Mouse (Mus musculus): ENCODE results near the gene Bckdha.

The Bckdha gene

DNA sequence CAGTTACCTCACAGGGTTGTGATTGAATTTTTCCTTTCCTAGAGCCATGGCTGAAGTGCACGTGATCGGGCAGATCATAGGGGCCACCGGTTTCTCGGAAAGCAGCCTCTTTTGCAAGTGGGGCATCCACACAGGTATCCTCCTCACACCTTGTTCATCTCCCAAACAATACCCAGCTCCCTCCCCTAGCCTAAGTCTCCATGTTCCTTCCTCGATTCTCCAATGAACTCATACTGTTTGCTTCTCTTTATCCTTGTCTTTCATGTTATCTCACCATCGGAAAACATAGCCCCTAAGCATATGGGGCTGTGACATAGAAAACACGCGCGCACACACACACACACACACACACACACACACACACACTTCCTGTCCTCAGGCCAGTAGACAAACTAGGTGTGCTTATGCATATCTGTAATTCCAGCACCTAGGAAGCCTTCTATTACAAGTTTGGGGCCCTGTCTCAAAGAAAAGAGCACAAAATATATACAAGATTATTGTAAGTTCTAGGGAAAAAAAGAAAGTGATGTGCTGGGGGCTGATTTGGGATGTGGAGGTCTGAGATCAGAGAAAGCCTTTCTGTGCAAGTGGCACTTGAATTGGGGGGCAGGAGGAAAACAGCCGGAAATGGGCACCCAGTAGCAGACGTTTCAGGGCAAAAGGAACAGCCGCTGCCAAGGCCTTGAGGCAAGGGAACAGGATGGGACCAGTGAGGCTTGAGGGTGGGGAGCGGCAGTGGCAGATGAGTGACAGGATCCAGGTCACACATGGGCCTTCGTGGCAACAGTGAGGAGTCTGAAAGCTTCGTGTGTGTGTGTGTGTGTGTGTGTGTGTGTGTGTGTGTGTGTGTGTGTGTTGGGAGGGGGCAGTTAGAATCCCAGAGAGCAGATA is 22.8 kb upstream of the Bckdha start:
- DNase-seq (ENCODE audit: low spot score): no peak

GRCm38 (mm10) chr7:25680514-25681258 is 21.9 kb upstream of the Bckdha start, which contains the start of gene B9d2:
Gene B9d2 (plus strand): TSS chr7:25680780.
- DNase-seq (ENCODE audit: low spot score): peak; percentile 91

GRCm38 (mm10) chr7:25679971-25680370 is 21.2 kb upstream of the Bckdha start:
- no peak for DNase-seq (ENCODE audit: low spot score)

GRCm38 (mm10) chr7:25677013-25677412 is 18.2 kb upstream of the Bckdha start:
- no peak for DNase-seq (ENCODE audit: low spot score)

DNA sequence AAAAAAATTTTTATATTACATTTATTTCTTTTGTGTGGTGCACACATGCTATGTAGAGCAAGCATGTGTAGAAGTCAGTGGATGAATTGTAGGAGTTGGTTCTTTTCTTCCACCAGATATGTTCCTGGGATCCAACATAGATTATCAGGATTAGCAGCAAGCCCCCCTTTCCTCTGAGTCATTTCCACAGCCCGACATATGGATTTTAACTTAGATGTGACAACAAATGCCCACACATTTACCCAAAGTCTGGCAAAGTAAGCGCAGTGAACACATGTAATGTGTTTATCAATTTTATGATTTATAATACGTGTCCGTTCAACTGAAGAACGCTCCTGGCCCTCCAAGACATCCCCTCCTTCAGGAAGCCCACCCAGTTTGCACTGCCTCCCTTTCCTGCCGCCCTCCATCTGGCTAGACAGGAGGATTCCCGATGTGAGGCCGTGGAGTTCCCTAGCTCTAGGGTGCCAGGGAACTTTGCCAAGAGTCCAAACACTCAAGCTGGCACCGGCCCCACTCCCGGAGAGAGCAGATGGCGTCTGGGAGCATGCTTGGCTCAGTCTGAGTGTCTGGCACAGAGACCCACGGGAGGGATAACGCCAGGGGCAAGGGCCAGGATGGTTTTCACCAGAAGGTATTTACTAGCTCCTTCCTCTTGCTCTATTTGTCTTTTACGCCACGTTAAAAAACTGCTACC is 17.5 kb upstream of the Bckdha start:
- DNase-seq (ENCODE audit: low spot score): peak; percentile 67

DNA sequence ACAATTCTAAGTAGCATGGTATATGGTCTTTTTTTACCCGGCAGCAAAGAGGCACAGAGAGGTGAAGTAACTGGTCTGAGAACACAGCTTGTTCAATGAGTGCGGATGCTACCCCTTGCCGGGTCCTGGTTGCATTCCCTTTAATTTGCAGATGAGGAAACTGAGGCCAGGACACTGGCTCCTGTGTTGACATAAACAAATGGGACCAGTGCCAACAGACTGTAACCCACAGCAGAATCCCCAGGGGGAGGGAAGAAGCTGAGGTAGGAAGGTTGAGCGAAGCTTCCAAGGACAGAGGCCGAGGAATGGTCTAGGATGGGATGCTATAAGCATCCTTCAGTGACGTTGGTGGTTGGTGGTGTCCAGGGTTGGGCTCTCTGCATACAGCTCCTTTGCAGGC is 16.6 kb upstream of the Bckdha start:
- no peak for DNase-seq (ENCODE audit: low spot score)

DNA sequence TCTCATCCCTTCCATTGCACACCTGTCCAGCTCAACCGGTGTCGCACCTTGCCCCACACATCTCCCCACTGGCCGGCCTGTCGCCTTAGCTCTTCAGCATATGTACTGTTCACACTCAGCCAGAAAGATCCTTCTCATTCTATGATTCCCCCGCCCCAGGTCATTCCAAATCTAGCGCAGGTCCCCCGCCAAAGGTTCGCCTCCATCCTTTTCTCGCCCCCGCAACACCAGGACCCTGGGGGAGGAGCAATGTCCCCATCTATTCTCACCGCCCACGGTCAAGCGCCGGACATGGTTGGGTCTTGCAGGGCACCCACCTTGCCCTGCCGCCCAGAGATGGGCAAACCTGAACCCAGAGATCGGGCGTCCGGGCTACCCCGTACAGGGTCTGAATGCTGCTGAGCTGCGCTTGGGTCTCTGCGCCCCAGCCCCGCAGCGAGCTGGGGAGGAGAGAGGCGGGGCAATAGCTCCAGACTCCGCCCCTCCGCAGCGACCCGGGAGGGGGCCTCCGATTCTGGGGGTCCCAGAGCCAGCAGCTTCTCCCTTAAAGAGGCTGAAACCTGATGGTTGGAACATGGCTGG is 16.0 kb upstream of the Bckdha start, which contains the start of gene Tmem91:
TSS of gene Tmem91 (minus strand) at position 448 of the 582 bp plus-strand sequence.
- DNase-seq (ENCODE audit: low spot score): no peak

DNA sequence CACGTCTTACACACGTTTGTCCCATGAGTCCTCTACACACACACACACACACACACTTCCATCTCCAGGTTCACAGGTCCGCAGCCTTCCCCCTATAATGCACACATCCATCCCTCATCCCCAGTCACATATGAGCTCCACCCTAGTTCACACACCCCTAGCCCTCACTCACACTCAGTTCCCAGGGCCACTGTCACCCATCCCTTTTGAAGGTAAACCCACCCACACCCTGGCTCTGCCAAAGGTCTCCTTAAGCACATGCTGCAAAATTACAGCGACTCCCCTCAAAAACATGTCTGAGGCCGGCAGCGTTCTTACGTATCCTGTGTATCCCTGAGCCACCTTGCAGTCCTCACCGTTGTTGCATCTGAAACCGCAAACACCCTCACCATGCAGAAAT is 15.5 kb upstream of the Bckdha start:
- DNase-seq (ENCODE audit: low spot score): no peak

DNA sequence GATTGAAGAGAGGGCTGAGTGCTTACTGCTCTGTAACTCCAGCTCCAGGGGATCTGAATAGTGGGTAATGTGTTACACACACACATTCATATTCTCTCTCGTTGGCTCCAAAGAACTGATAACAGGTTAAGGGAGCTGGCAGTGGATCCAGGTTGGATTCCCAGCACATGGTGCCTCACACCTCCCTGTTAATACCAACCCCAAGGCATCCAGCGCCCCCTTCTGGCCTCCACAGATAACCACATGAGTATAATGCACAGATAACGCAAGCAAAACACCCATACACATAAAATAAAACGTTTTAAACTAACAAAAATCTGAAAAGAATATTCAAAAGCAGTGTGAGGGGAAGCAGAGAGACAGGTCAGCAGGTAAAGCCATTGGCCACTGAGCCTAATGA is 13.7 kb upstream of the Bckdha start:
- no peak for DNase-seq (ENCODE audit: low spot score)

- no peak for DNase-seq (ENCODE audit: low spot score)
Measured at GRCm38 (mm10) chr7:25671686-25672085, 12.9 kb upstream of the Bckdha start.

DNA sequence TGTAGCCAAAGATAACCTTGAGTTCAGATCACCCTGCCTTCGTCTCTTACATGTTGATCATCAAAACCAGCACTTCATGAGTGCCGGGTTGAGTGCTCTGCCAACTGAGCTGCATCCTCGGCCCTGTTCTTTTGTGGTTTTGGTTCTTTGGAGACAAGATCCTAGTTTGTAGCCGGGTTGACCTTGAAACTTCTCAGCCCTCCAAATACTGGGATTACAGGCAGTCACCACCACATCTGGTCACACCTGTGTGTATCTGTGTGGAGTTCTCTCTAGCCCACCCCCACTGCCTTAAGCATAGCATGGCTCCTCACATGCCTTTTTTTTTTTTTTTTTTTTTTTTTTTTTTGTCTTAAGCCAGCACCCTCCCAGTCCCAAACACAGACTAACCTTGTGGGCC is 11.3 kb upstream of the Bckdha start:
- DNase-seq (ENCODE audit: low spot score): no peak

- no peak for DNase-seq (ENCODE audit: low spot score)
Measured at GRCm38 (mm10) chr7:25669631-25670030, 10.8 kb upstream of the Bckdha start.

DNA sequence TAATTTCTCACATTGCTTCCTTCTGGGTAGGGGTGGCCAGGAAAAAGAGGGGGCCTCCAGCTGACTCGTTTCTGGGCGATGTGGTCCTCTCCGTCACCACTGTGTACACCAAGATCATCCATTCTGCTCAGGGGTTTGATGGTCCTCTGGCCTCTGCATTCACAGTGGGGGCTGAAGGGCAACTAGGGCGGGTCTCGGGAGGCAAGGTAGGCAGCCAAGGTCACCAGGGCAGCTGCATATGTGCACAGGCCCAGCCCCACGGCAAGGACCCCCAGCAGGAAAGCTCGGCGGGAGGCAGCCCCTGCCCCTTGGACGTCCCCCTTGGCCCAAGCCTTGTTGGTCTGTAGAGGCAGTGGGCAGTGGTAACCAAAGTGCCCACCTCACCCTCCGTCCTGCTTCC is 10.4 kb upstream of the Bckdha start:
- no peak for DNase-seq (ENCODE audit: low spot score)

DNA sequence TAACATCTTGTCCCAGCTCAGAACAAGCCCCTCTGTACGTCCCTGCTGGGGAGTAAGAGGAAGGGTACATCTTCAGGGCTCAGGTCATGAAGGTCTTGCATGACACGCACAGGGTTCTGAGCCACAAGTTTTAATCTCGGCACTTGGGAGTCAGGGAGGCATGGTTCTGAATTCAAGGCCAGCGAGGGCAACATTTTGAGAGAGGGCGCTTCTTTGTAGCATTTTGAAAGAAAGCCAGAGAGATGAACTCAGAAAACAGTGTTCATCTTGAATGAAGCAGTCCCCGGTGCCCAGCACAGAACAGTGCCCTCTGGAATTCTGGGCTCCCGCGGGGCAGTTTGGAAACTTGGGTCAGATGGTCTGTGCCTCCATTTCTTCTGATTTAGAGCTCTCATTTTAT is 7.6 kb upstream of the Bckdha start:
- DNase-seq (ENCODE audit: low spot score): no peak

GRCm38 (mm10) chr7:25657785-25658184 is 996 bp downstream of the Bckdha start:
- no peak for DNase-seq (ENCODE audit: low spot score)

DNA sequence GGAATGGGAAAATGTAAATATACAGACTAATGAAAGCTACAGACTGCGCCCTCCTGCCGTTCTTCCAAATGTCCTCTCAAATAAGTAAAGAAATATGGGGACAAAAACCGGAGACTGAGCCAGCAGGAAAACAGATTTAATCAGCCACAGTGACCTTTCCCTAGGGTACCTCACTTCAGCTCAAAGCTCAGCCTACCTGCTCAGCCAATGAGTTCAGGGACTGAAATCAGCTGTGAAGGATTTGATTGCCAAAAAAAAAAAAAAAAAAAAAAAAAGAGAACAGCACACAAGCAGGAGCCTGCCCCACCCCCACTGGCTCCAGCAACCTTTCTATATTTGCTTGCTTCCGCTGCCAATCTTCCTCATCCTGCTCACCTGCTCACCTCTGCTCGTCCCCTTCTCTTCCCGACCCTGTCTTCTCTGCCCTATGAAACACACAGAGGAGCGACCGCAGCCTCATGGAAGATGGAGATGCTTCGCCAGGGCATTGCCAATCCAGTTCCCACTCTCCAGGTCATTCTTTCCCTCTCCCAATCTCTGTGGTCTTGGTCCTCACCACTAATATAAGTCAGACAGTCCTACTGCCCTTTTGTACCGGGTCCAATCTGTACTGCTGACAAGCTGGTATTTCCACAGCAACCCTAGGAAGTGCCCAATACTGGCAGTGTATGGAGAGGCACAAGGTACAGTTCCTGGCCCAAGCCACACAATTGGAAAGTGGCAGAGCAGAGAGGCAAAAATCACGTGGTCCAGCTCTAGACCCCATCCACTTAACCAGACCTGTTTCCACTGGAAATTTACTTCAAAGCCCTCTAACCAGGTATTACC is 3.0 kb downstream of the Bckdha start:
- DNase-seq (ENCODE audit: low spot score): no peak

GRCm38 (mm10) chr7:25652244-25652759 is 6.5 kb downstream of the Bckdha start:
- no peak for DNase-seq (ENCODE audit: low spot score)

- no peak for DNase-seq (ENCODE audit: low spot score)
Measured at GRCm38 (mm10) chr7:25651281-25651680, 7.5 kb downstream of the Bckdha start.

DNA sequence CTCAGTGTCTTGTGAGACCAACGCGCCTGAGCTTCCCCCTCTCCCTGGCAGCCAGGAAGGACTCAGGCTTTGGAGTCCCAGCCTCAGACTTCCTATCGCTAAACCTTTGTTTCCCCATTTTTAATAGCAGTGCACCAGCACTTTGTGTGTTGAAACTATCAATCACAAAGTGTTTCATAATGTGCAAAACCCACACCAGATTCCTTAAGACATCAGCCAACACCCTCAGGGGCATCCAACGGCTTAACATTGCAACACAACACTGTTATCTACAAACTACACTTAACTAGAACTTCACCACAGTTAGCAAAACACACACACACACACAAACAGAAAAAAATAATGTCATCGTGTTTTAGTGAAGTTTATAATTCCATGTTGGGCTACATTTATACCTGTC is 8.9 kb downstream of the Bckdha start:
- DNase-seq (ENCODE audit: low spot score): no peak

GRCm38 (mm10) chr7:25647574-25648123 is 11.1 kb downstream of the Bckdha start:
- no peak for DNase-seq (ENCODE audit: low spot score)

GRCm38 (mm10) chr7:25645074-25645473 is 13.7 kb downstream of the Bckdha start:
- no peak for DNase-seq (ENCODE audit: low spot score)
